Mouse (Mus musculus) forebrain, embryonic 15.5 days (tissue): ENCODE results near the gene Micall2. TPM values are rescaled to one million over a fixed set of nuclear protein-coding genes. Genes with fewer than 3 reads are reported as not detected.
"Not testable (repeated sequence)": the region's sequence is repeated elsewhere in the genome, so short reads cannot be mapped to it uniquely, and the experiment has no call there.

Experiments used
- ATAC-seq: fragments of 200-750 bp; cut with Nextera tagmentation; replicated peaks from 2 replicates; pipeline ENCODE4 v1.8.0; 2017; ENCODE audit warnings: mild to moderate bottlenecking, moderate TSS enrichment, moderate library complexity
- H3K27ac ChIP-seq: fragments of 300-500 bp; sonication (generic); replicated peaks from 2 replicates; pipeline ENCODE4 v1.5.1; 2015; ENCODE audit warnings: mild to moderate bottlenecking, inconsistent platforms
- H3K27me3 ChIP-seq: fragments of 300-500 bp; sonication (generic); 2 replicates; pipeline ENCODE4 v1.6.1; 2015; ENCODE audit warnings: inconsistent platforms
- H3K36me3 ChIP-seq: fragments of 300-500 bp; sonication (generic); 2 replicates; pipeline ENCODE4 v1.6.1; 2015; ENCODE audit warnings: mild to moderate bottlenecking, inconsistent platforms
- H3K4me1 ChIP-seq: fragments of 300-500 bp; sonication (generic); 2 replicates; pipeline ENCODE4 v1.6.1; 2015; ENCODE audit warnings: inconsistent platforms
- H3K4me2 ChIP-seq: fragments of 300-500 bp; sonication (generic); replicated peaks from 2 replicates; pipeline ENCODE4 v1.6.1; 2015; ENCODE audit warnings: mild to moderate bottlenecking, inconsistent platforms
- H3K4me3 ChIP-seq: fragments of 300-500 bp; sonication (generic); 2 replicates; pipeline ENCODE4 v1.5.1; 2015; ENCODE audit warnings: mild to moderate bottlenecking, inconsistent platforms
- H3K9ac ChIP-seq: fragments of 300-500 bp; sonication (generic); replicated peaks from 2 replicates; pipeline ENCODE4 v1.6.1; 2015; ENCODE audit warnings: mild to moderate bottlenecking, inconsistent platforms
- H3K9me3 ChIP-seq: fragments of 300-500 bp; sonication (generic); 2 replicates; pipeline ENCODE4 v1.6.1; 2016; ENCODE audit warnings: inconsistent platforms
- WGBS: fragments of 180-500 bp; shearing (Covaris S2); methylation state at CpG from one replicate; pipeline ENCODE4 v1.1.7; 2015; ENCODE audit warnings: mixed read lengths; 5-methylcytosine and 5-hydroxymethylcytosine counted together
- polyA plus RNA-seq: library from polyadenylated mRNA; unstranded; fragments of >200 nt; fragmentation: Nextera tagmentation; extraction: Ambion mirVana; gene quantifications from 2 replicates; pipeline ENCODE4 v1.2.1, GENCODE M21; 2015

Gene Micall2
- polyA plus RNA-seq, 1 experiment from 2014 or later, result 4.3 TPM

- Histone ChIP-seq H3K4me1 (no peaks in the 10 kb centered on the region), H3K9ac (no peak overlapping the region), H3K4me3 (no peak overlapping the region), H3K4me2 (no peak overlapping the region), H3K9me3 (no peaks in the 10 kb centered on the region), H3K27ac (no peak overlapping the region), H3K27me3 (no peaks in the 10 kb centered on the region), H3K36me3 (no peaks in the 10 kb centered on the region)
- WGBS, result 62% methylated on average over 10 of the region's 10 CpGs
- ATAC-seq, result no peak
Observed at GRCm38 (mm10) chr5:139724336-139725116, 11.6 kb downstream of the Micall2 start.

- Histone ChIP-seq H3K4me3 (no peak overlapping the region), H3K27ac (no peak overlapping the region), H3K9me3 (no peaks in the 10 kb centered on the region), H3K27me3 (no peaks in the 10 kb centered on the region), H3K36me3 (no peaks in the 10 kb centered on the region), H3K4me1 (no peaks in the 10 kb centered on the region), H3K9ac (no peak overlapping the region), H3K4me2 (no peak overlapping the region)
- ATAC-seq, result no peak
- 86% methylated on average over 9 of the region's 9 CpGs for WGBS
Observed at GRCm38 (mm10) chr5:139723113-139723512, 13.0 kb downstream of the Micall2 start.

GRCm38 (mm10) chr5:139722709-139723108 lies 13.4 kb downstream of the Micall2 start:
- H3K4me3 ChIP-seq, result no peak overlapping the region
- H3K9ac ChIP-seq, result no peak overlapping the region
- H3K27ac ChIP-seq, result no peak overlapping the region
- no peaks in the 10 kb centered on the region for H3K36me3 ChIP-seq
- H3K27me3 ChIP-seq, result no peaks in the 10 kb centered on the region
- WGBS, result 69% methylated on average over 6 of the region's 6 CpGs
- H3K4me1 ChIP-seq, result no peaks in the 10 kb centered on the region
- H3K9me3 ChIP-seq, result no peaks in the 10 kb centered on the region
- no peak for ATAC-seq
- no peak overlapping the region for H3K4me2 ChIP-seq

GRCm38 (mm10) chr5:139718949-139719348 lies 17.2 kb downstream of the Micall2 start:
- Histone ChIP-seq H3K9me3 (no peaks in the 10 kb centered on the region), H3K36me3 (no peaks in the 10 kb centered on the region), H3K27ac (no peak overlapping the region), H3K9ac (no peak overlapping the region), H3K4me2 (no peak overlapping the region), H3K27me3 (no peaks in the 10 kb centered on the region), H3K4me1 (no peaks in the 10 kb centered on the region), H3K4me3 (no peak overlapping the region)
- ATAC-seq, result no peak
- 72% methylated on average over 7 of the region's 7 CpGs for WGBS

GRCm38 (mm10) chr5:139718540-139718939 lies 17.6 kb downstream of the Micall2 start:
- Histone ChIP-seq H3K27ac (no peak overlapping the region), H3K9me3 (no peaks in the 10 kb centered on the region), H3K4me3 (no peak overlapping the region), H3K27me3 (no peaks in the 10 kb centered on the region), H3K9ac (no peak overlapping the region), H3K36me3 (no peaks in the 10 kb centered on the region), H3K4me2 (no peak overlapping the region), H3K4me1 (no peaks in the 10 kb centered on the region)
- WGBS, result 66% methylated on average over 6 of the region's 6 CpGs
- no peak for ATAC-seq

GRCm38 (mm10) chr5:139717723-139718122 lies 18.4 kb downstream of the Micall2 start:
- Histone ChIP-seq H3K9me3 (no peaks in the 10 kb centered on the region), H3K36me3 (no peaks in the 10 kb centered on the region), H3K27ac (no peak overlapping the region), H3K9ac (no peak overlapping the region), H3K4me2 (no peak overlapping the region), H3K4me3 (no peak overlapping the region), H3K27me3 (no peaks in the 10 kb centered on the region), H3K4me1 (no peaks in the 10 kb centered on the region)
- 96% methylated on average over 2 of the region's 2 CpGs for WGBS
- ATAC-seq, result no peak

- H3K9me3 ChIP-seq, result no peaks in the 10 kb centered on the region
- H3K27ac ChIP-seq, result no peak overlapping the region
- no peak for ATAC-seq
- H3K4me2 ChIP-seq, result no peak overlapping the region
- no peaks in the 10 kb centered on the region; the same call in 1 of the 2 replicates for H3K36me3 ChIP-seq
- H3K4me3 ChIP-seq, result no peak overlapping the region
- H3K27me3 ChIP-seq, result 0 out of 2 replicates have a peak, but pooled peaks cover 3% of the 10 kb centered on the region
- WGBS, result 70% methylated on average over 10 of the region's 10 CpGs
- H3K4me1 ChIP-seq, result no peaks in the 10 kb centered on the region
- no peak overlapping the region for H3K9ac ChIP-seq
Observed at GRCm38 (mm10) chr5:139706496-139706895, 29.6 kb downstream of the Micall2 start.

GRCm38 (mm10) chr5:139702905-139703304 lies 33.2 kb downstream of the Micall2 start:
- H3K36me3 ChIP-seq, result no peaks in the 10 kb centered on the region
- H3K4me3 ChIP-seq, result no peak overlapping the region
- H3K9ac ChIP-seq, result no peak overlapping the region
- H3K4me1 ChIP-seq, result no peaks in the 10 kb centered on the region
- no peaks in the 10 kb centered on the region for H3K9me3 ChIP-seq
- ATAC-seq, result no peak
- peaks cover 13% of the 10 kb centered on the region; the same call in 1 of the 2 replicates for H3K27me3 ChIP-seq
- H3K27ac ChIP-seq, result no peak overlapping the region
- no peak overlapping the region for H3K4me2 ChIP-seq
- 56% methylated on average over 2 of the region's 2 CpGs for WGBS

GRCm38 (mm10) chr5:139702236-139702635 lies 33.9 kb downstream of the Micall2 start:
- Histone ChIP-seq H3K4me1 (no peaks in the 10 kb centered on the region), H3K4me2 (no peak overlapping the region), H3K4me3 (no peak overlapping the region), H3K9me3 (no peaks in the 10 kb centered on the region), H3K27me3 (peaks cover 20% of the 10 kb centered on the region), H3K9ac (no peak overlapping the region), H3K27ac (no peak overlapping the region), H3K36me3 (no peaks in the 10 kb centered on the region)
- 89% methylated on average over 10 of the region's 10 CpGs for WGBS
- ATAC-seq, result no peak

- H3K9me3 ChIP-seq, result no peaks in the 10 kb centered on the region
- H3K4me2 ChIP-seq, result no peak overlapping the region
- peaks cover 16% of the 10 kb centered on the region for H3K4me1 ChIP-seq
- no peaks in the 10 kb centered on the region for H3K36me3 ChIP-seq
- H3K9ac ChIP-seq, result no peak overlapping the region
- ATAC-seq, result no peak
- H3K27me3 ChIP-seq, result peaks cover 41% of the 10 kb centered on the region
- no peak overlapping the region for H3K4me3 ChIP-seq
- H3K27ac ChIP-seq, result no peak overlapping the region
- 86% methylated on average over 6 of the region's 6 CpGs for WGBS
Observed at GRCm38 (mm10) chr5:139696954-139697353, 39.2 kb downstream of the Micall2 start.

- H3K27me3 ChIP-seq, result peaks cover 47% of the 10 kb centered on the region
- not testable (repeated sequence) for H3K27ac ChIP-seq, H3K4me2 ChIP-seq, H3K9me3 ChIP-seq, H3K36me3 ChIP-seq, H3K4me3 ChIP-seq, H3K9ac ChIP-seq, ATAC-seq
- 63% methylated on average over 3 of the region's 3 CpGs for WGBS
- peaks cover 16% of the 10 kb centered on the region for H3K4me1 ChIP-seq
Observed at GRCm38 (mm10) chr5:139695876-139696275, 40.3 kb downstream of the Micall2 start.

GRCm38 (mm10) chr5:139694989-139695571 lies 41.1 kb downstream of the Micall2 start:
- H3K27ac ChIP-seq, result no peak overlapping the region
- H3K9me3 ChIP-seq, result no peaks in the 10 kb centered on the region
- 9% methylated on average over 7 of the region's 7 CpGs for WGBS
- no peak overlapping the region for H3K4me2 ChIP-seq
- H3K9ac ChIP-seq, result no peak overlapping the region
- H3K4me3 ChIP-seq, result no peak overlapping the region
- H3K27me3 ChIP-seq, result peaks cover 54% of the 10 kb centered on the region
- no peaks in the 10 kb centered on the region for H3K36me3 ChIP-seq
- ATAC-seq, result peak; percentile 48; the same call in 1 of the 2 replicates
- H3K4me1 ChIP-seq, result peaks cover 16% of the 10 kb centered on the region
